Mouse (Mus musculus) intestine, postnatal 0 days (tissue): ENCODE data around the gene Barhl2. TPM values are rescaled to one million over a fixed set of nuclear protein-coding genes. Genes with fewer than 3 reads are reported as not detected.

ENCODE experiments used
- ATAC-seq: fragments of 200-750 bp; cut with Nextera tagmentation; 2 replicates; pipeline ENCODE4 v1.8.0; 2017; ENCODE audit warnings: mild to moderate bottlenecking, moderate TSS enrichment, moderate library complexity
- H3K27ac ChIP-seq: fragments of 300-500 bp; sonication (generic); 2 replicates; pipeline ENCODE4 v1.5.1; 2014; ENCODE audit warnings: mild to moderate bottlenecking, low read depth, low read length, moderate library complexity
- H3K27me3 ChIP-seq: fragments of 300-500 bp; sonication (generic); replicated peaks from 2 replicates; pipeline ENCODE4 v1.6.1; 2014; ENCODE audit warnings: low read length, mixed read lengths; ENCODE audit not compliant: control insufficient read depth, insufficient read depth
- H3K36me3 ChIP-seq: fragments of 300-500 bp; sonication (generic); 2 replicates; pipeline ENCODE4 v1.6.1; 2014; ENCODE audit warnings: mild to moderate bottlenecking, moderate library complexity; ENCODE audit not compliant: control insufficient read depth, insufficient read depth
- H3K4me1 ChIP-seq: fragments of 300-500 bp; sonication (generic); replicated peaks from 2 replicates; pipeline ENCODE4 v1.6.1; 2014; ENCODE audit warnings: antibody characterized with exemption, low read length, mixed read lengths; ENCODE audit not compliant: control insufficient read depth, insufficient read depth
- H3K4me2 ChIP-seq: fragments of 300-500 bp; sonication (generic); replicated peaks from 2 replicates; pipeline ENCODE4 v1.6.1; 2014; ENCODE audit warnings: low read depth, mild to moderate bottlenecking, moderate library complexity
- H3K4me3 ChIP-seq: fragments of 300-500 bp; sonication (generic); 2 replicates; pipeline ENCODE4 v1.5.1; 2014; ENCODE audit warnings: low read depth, low read length
- H3K9ac ChIP-seq: fragments of 300-500 bp; sonication (generic); 2 replicates; pipeline ENCODE4 v1.6.1; 2014; ENCODE audit warnings: mild to moderate bottlenecking, low read depth, low read length
- H3K9me3 ChIP-seq: fragments of 300-500 bp; sonication (generic); 2 replicates; pipeline ENCODE4 v1.6.1; 2016; ENCODE audit warnings: mixed run types; ENCODE audit not compliant: control insufficient read depth
- CTCF ChIP-seq: sonication (generic); IDR thresholded peaks from 2 replicates; pipeline ENCODE4 v1.5.1; 2016; ENCODE audit warnings: low read depth, mild to moderate bottlenecking, control low read depth, antibody characterized with exemption, moderate library complexity
- WGBS: fragments of 180-500 bp; shearing (Covaris S2); extraction: QIAGEN DNeasy Blood & Tissue Kit; methylation state at CpG from one replicate; pipeline ENCODE4 v1.1.7; 2014; 5-methylcytosine and 5-hydroxymethylcytosine counted together
- polyA plus RNA-seq: library from polyadenylated mRNA; unstranded; fragments of >200 nt; fragmentation: Nextera tagmentation; extraction: Ambion mirVana; gene quantifications from 2 replicates; pipeline ENCODE4 v1.2.1, GENCODE M21; 2015

Gene Barhl2
- polyA plus RNA-seq, 1 experiment from 2014 or later, result not detected

GRCm38 (mm10) chr5:106471235-106472104 is 13.5 kb upstream of the Barhl2 start:
- no peak for ATAC-seq
- H3K4me2 ChIP-seq, result no peak overlapping the region; the same call in 1 of the 2 replicates
- no peak for TF ChIP-seq CTCF
- H3K4me3 ChIP-seq, result peak overlapping the region; percentile 44; the same call in 1 of the 2 replicates
- no peaks in the 10 kb centered on the region for H3K9me3 ChIP-seq
- 21% methylated on average over 13 of the region's 13 CpGs for WGBS
- H3K4me1 ChIP-seq, result no peaks in the 10 kb centered on the region
- no peak overlapping the region for H3K27ac ChIP-seq
- no peak overlapping the region for H3K9ac ChIP-seq
- no peaks in the 10 kb centered on the region for H3K36me3 ChIP-seq
- H3K27me3 ChIP-seq, result peaks cover 87% of the 10 kb centered on the region

DNA sequence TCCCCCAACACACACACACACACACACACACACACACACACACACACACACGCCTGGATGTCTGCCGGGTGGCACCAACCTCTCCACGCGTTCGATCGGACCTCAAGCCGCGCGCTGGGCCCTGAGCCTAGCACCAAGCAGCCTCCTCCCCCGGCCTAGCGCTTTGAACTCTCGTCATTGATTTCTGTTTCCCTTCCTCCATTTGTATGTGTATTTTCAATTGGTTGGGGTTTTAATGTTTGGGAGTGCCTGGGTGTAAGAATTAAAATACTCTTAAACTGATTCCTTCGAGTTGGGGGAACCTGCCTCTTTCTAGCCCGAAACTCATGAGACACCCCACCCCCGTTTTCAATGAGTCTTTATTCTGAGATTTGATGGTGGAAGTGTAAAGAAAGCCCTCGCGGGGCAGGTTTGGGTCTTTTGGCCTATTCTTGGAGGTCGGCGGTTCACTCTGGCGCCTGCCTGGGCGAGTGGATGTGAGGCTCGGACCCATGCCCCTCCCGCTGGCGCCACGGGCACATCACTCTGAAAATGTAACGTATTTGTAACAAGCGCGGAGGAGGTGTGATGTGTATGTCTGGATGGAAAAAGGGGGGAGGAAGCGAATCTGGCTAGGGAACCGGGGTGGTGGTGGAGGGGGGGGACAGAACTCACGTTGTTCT is 7.3 kb upstream of the Barhl2 start:
- no peak overlapping the region for H3K4me2 ChIP-seq
- no peak overlapping the region for H3K9ac ChIP-seq
- TF ChIP-seq CTCF, result no peak
- no peak overlapping the region for H3K27ac ChIP-seq
- H3K36me3 ChIP-seq, result no peaks in the 10 kb centered on the region
- H3K27me3 ChIP-seq, result peaks cover 100% of the 10 kb centered on the region
- no peaks in the 10 kb centered on the region for H3K9me3 ChIP-seq
- no peak overlapping the region for H3K4me3 ChIP-seq
- no peak for ATAC-seq
- H3K4me1 ChIP-seq, result no peaks in the 10 kb centered on the region
- 2% methylated on average over 31 of the region's 31 CpGs for WGBS

DNA sequence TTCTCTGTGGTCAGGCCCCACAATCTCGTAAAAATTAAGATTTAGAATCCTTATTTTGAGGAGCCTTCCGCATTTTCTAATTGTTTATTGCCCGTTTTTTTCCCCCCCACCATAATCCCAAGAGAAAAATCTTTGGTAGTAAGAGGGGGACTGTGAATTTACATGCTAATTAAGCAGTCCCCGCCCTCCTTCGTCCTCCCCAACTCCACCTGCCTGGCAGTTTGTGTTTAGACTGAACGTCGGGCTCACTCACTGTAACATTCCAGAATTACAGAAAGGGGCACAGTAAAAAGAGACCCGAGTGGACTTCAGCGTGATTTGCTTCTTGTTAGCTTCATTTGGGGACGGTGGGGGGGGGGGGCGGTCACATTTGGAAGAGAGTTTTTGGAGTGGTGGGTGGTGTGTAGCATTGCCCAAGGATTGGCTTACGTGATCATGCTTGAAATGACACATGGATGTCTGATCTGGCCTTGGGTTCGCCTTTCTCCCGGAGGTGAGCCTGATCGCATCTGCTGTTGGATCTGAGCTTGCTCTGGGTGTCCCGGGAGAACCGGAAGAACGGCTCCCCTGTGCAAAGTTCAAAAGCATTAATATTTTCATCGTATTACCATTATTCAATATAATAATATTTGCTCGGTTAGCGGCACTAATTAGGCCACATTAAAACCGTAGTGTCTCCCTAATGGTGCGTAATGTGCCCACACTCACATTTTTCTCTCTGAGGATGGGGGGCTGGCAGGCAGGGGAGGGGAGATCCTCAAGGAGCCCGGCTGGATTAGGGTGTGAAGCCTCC is 6.6 kb upstream of the Barhl2 start:
- peaks cover 98% of the 10 kb centered on the region for H3K27me3 ChIP-seq
- WGBS, result 2% methylated on average over 24 of the region's 24 CpGs
- H3K4me1 ChIP-seq, result no peaks in the 10 kb centered on the region

GRCm38 (mm10) chr5:106463661-106464191 is 5.8 kb upstream of the Barhl2 start:
- peak; percentile 30 for TF ChIP-seq CTCF
- no peaks in the 10 kb centered on the region for H3K36me3 ChIP-seq
- H3K27me3 ChIP-seq, result peaks cover 98% of the 10 kb centered on the region
- H3K27ac ChIP-seq, result no peak overlapping the region
- no peak overlapping the region for H3K4me3 ChIP-seq
- no peaks in the 10 kb centered on the region for H3K9me3 ChIP-seq
- no peak overlapping the region for H3K9ac ChIP-seq
- ATAC-seq, result no peak
- H3K4me1 ChIP-seq, result peaks cover under 1% of the 10 kb centered on the region; the same call in 1 of the 2 replicates
- H3K4me2 ChIP-seq, result no peak overlapping the region
- 1% methylated on average over 25 of the region's 25 CpGs for WGBS

More for the DNA sequence above, 6.6 kb upstream of the Barhl2 start:
- no peak for ATAC-seq
- H3K4me3 ChIP-seq, result no peak overlapping the region
- no peaks in the 10 kb centered on the region for H3K9me3 ChIP-seq
- TF ChIP-seq CTCF, result no peak
- H3K27ac ChIP-seq, result no peak overlapping the region
- H3K4me2 ChIP-seq, result no peak overlapping the region
- H3K36me3 ChIP-seq, result no peaks in the 10 kb centered on the region
- no peak overlapping the region for H3K9ac ChIP-seq

GRCm38 (mm10) chr5:106461913-106462312 is 3.9 kb upstream of the Barhl2 start:
- Histone ChIP-seq H3K4me1 (peaks cover 5% of the 10 kb centered on the region; the same call in 1 of the 2 replicates), H3K9ac (no peak overlapping the region), H3K27ac (no peak overlapping the region), H3K4me3 (no peak overlapping the region), H3K9me3 (no peaks in the 10 kb centered on the region), H3K4me2 (no peak overlapping the region), H3K36me3 (no peaks in the 10 kb centered on the region), H3K27me3 (peaks cover 98% of the 10 kb centered on the region)
- peak; percentile 79 for TF ChIP-seq CTCF
- ATAC-seq, result no peak
- WGBS, result 0% methylated on average over 4 of the region's 4 CpGs
